Mouse (Mus musculus): Measurements from ENCODE around the gene Siah1b.

DNA sequence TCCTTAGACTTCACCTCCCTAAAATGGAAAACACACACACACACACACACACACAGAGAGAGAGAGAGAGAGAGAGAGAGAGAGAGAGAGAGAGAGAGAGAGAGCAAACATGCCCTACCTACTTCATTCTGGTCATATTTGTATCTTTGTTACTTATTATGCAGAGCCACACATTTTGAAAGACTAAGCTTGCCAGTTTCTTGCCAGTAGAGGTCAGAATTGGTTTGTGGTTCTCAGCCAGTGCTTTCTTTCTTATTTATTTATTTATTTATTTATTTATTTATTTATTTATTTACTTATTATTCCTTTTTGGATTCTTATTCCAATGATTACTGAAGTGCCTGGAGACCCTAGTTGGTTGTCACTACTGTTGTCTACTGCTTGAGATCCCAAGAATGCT lies 25.2 kb upstream of the Siah1b start:
- no peak for TF ChIP-seq CTCF (IDR thresholded peaks at IDR 0.05; ENCODE audit: low read depth)
- no peak for TF ChIP-seq EP300 (IDR thresholded peaks at IDR 0.05; ENCODE audit: low read depth)

Data from heart, postnatal 0 days (tissue).